Mouse (Mus musculus) right cerebral cortex, adult 2 months (tissue): ENCODE data around the gene Slc22a3.
A peak's percentile ranks its signal among the peaks of the same experiment; 100 is the strongest.

ENCODE experiments used
- DNase-seq, 2 experiments: peaks; one replicate each; pipeline ENCODE4 v3.0.0; 2021 to 2022; ENCODE audit warnings: low spot score in 2 of 2

The Slc22a3 gene

DNA sequence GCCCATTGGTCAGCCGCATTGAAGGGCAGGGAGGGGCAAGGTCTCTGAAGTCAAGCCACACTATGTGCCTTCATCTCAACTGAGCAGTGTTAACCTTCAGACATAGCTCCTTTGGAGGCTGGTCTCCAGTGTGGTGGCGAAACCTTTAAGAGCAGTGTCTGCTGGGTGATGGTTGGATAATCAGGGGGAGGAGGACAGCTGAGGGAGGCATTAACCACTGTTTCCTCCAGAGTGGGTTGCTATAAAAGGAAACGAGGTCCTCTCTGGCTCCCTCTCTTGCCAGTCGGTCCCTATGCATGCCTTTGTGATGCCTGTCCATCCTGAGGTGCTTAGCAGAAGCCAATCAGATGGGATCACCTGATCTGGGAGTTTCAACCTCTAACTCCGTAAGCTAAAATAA, 38.8 kb downstream of the Slc22a3 start:
- DNase-seq = no peak

- no peak for DNase-seq
Observed at GRCm38 (mm10) chr17:12467642-12468041, 39.9 kb downstream of the Slc22a3 start.

DNA sequence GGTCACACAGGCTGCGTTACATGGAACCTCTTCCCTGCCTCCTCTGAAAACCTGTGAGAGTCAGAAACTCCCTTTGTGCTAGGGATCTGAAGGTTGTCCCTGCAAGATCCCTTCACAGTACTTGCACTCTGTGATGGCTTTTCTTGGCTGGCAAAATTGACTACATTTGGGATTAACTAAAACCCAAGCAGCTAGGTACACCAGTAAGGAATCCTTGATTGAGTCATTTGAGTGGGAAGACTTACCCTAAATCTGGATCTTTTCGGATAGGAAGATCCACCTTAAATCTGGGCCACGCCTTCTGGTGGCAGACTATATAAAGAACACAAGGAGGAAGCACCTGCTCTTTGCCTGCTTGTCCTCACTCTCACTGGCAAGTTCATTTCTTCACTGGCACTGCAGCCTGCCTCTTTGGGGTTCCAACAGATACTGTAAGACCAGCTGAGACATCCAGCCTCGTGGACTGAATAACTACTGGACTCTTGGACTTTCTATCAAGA, 41.0 kb downstream of the Slc22a3 start:
- peak; percentile 26 to 47 for DNase-seq

GRCm38 (mm10) chr17:12461168-12461567, 46.3 kb downstream of the Slc22a3 start:
- DNase-seq = no peak

- no peak for DNase-seq
Observed at GRCm38 (mm10) chr17:12455143-12455790, 52.2 kb downstream of the Slc22a3 start.

DNA sequence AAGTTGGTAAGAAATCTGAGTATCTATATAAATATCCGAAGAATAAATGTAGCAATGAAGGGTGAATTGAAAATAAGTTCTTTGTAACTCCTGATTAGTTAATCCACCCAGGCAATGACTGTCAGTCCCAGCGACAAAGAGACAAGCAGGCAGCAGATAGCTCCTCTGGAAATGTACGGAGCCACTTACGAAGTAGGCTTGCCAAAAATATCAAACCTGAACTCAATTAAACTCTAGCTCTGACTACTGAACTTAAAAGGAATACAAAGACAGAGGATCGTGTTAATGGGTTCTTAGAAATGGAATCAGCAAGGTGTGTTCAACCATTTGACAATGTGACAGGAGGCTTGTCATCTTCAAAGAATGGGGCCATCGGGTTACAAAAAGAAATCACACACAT, 53.8 kb downstream of the Slc22a3 start:
- DNase-seq = no peak

- DNase-seq = no peak
Observed at GRCm38 (mm10) chr17:12452862-12453531, 54.5 kb downstream of the Slc22a3 start.

DNA sequence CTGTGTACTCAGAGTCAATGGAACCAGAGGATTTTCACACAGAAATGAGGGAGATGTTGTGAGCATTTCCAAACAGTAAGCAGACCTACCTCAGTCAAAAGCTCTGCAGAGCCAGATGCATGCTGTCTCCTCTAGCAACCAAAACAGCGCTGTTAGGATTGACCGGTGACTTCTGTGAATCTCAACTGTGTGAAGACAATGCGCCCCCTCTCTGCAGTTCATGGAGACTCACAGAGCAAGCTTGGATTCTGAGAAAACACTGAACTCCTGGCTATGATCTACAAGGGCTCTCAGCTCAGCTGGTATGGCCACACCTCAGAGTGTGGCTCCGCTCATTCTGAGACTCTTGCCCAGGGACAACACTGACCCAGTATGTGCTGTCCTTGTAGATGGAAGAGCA, 56.3 kb downstream of the Slc22a3 start:
- no peak for DNase-seq

GRCm38 (mm10) chr17:12444561-12444960, 62.9 kb downstream of the Slc22a3 start:
- no peak for DNase-seq

GRCm38 (mm10) chr17:12437771-12438170, 69.7 kb downstream of the Slc22a3 start:
- no peak for DNase-seq

DNA sequence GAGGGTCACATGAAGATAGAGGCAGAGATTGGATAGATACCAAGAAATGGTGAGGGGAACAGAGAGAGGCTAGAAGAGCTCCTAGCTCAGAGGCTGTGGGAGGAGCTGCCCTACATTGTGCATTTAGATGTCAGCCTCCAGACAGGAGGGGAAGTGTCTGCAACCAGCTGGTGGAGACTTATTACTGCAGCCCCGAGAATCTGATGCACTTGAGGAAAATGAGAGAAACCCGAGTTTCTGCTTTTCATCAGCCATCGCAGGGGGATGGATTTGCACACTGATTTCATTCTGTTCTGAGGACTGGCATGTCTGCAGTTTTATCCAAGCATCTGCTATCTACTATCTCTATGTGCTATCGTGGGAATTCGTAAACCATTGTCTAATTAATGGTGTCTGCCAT, 75.8 kb downstream of the Slc22a3 start:
- DNase-seq = peak; percentile 36 to 40

DNA sequence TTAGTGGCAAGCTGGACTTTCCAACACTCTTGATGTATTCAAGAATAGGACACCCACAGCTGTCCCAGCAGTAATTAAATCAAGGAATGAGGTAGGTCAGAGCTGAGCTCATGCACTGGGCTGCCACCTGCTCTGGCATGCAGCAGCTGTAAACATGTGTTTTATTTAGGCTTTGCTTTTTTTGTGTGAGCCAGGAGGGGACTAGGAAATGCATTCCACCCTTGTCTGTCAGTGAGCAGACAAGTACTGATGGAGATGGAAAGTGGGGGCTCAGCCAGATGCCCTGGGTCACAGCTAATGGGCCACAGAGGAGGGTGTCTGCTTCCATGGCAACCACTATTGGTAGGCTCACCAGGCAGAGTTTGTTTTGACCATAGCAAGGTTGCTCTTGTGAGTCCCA, 79.1 kb downstream of the Slc22a3 start:
- no peak for DNase-seq

GRCm38 (mm10) chr17:12427156-12427555, 80.3 kb downstream of the Slc22a3 start:
- DNase-seq = no peak

- no peak for DNase-seq
Observed at GRCm38 (mm10) chr17:12422143-12422542, 85.4 kb downstream of the Slc22a3 start.

GRCm38 (mm10) chr17:12420886-12421574, 86.5 kb downstream of the Slc22a3 start:
- DNase-seq = peak; percentile 21 to 31

GRCm38 (mm10) chr17:12419491-12420079, 87.9 kb downstream of the Slc22a3 start:
- DNase-seq = peak in 1 of 2 experiments; percentile 31

DNA sequence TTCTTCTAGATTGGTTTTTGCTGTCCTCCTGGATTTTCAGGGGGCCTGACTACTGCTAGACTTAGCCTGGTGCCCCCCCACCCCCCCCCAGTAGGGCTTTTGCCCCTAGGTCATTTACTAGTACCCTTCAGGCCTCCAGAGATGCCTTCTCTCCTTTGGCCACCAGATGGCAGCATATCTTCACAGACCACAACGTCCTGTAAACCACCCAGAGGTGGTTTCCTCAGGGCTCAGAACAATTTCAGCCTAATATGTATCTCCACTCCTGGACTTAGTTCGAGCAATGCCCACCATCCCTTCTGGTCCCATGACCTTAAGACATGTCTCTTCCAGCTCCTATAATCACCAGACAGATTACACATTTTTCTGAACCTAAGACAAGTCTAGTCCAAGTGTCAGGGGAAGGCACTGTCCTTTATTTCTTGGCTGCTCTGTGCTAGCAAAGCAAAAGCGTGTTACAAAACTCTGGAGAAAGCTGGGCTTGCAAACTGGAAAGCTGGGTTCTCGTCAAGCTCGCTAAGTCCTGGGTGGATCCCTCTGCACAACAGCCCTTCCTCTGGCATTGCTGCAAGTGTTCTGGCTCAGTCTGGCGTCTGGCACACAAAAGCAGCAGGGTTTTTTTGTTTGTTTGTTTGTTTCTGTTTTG, 91.1 kb downstream of the Slc22a3 start:
- peak; percentile 87 to 88 for DNase-seq

GRCm38 (mm10) chr17:12415741-12416140, 91.8 kb downstream of the Slc22a3 start:
- DNase-seq = no peak

- no peak for DNase-seq
Observed at GRCm38 (mm10) chr17:12415031-12415735, 92.3 kb downstream of the Slc22a3 start.

DNA sequence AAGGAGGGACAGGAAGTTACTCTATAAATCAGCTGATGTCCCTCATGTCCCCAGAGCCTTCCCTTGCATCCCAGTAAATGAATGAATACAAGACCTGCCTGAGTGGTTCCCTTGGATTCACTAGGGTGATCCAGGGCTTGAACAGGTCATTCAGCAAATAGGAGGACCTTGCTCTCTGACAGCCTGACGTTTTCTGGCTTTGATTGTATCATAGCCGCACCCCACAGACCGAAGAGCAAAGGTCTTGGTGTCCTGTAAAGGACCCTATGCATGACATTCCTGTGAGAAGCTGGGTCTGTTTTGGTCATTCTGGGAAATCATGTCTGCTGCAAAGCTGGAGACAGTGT, 94.6 kb downstream of the Slc22a3 start:
- DNase-seq = no peak

DNA sequence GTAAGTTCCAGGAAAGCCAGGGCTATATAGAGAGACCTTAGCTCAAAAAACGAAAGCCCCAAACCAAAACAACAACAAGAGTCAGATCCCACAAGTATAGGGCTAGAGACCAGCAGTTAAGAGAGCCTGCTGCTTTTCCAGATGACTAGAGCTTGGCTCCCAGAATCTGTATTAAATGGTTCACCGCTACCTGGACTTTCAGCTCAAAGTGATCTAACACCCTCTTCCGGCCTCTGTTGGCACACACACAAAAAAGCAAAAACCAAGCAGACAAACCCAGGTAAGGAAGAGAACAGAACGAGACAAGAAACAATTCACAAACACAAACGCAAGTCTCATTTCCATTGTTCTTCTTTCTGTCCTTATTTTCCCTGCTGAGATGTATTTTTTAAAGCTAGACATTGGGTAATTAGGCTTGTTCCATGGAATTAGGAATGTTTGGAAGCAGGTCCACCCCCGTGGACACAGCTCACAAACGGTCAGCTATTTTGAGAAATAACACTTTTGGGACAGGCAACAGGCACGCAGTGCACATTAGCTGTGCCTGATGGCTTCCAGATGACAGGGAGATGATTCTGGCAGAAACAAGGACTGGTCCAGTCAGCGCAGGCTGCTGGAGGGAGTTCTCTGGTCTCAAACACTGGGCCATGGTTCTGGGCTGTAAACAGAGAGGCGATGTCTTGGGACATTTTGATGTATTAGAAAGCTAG, 95.2 kb downstream of the Slc22a3 start:
- no peak for DNase-seq
